Mouse (Mus musculus) kidney, postnatal 14 days (tissue): ENCODE measurements around the gene Kif1bp.
"Not testable (repeated sequence)": the region's sequence is repeated elsewhere in the genome, so short reads cannot be mapped to it uniquely, and the experiment has no call there.

Experiments used
- DNase-seq: peaks from one replicate; pipeline ENCODE4 v3.0.0; 2022; ENCODE audit warnings: mixed read lengths

Kif1bp gene

DNA sequence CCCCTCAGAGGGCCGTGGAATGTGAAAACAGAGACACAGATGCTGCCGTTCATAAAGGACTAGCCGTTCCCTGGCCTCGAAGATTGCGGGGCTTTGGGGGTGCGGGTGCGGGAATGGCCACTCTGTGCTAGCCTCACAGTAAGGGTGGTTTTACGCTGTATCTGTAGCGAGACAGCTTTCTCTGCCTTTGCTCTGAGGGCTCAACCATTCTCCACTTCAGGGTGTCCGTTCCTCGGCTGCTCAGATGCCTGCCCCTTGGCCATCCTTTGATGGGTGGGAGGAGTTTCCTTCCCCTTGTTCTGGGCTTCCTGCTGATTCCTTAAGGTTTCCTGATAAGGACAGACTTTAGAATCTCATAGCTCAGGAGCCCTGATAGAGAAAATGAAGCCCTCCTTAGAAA is 69.8 kb downstream of the Kif1bp start:
- DNase-seq, result peak; percentile 64

DNA sequence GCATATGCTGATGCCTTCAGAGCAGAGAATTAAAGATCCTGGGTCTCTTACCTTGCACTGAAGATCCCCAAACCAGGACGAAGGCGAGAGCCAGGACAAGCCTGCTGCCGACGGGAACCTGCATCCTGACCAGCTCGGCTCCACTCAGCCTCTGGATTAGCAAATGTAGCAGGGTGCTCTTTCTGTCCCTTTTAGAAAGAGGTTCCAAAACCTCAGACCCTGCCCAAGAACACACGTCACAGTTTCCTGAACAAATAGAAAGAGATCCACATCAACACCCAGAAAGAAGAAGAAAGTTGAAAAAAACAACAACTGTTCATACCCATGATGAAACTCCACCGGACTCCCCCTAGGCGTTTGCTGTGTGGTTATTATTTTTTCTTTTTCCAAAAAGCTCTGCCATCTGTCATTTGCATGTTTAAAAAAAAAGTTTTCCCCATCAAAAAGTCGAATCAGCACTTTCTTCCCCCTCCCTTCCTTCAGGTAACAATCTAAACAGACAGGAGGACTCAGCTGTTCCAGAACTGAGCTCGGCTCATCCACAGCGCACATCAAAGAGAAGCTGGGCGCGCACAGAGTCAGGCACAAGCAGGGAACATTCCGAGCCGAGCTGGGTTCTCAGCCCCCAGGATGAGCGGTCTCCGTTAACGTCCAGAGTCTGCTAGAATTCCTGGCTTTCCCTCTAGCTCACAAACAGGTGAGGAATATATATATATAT is 70.5 kb downstream of the Kif1bp start:
- DNase-seq, result peak; percentile 73

DNA sequence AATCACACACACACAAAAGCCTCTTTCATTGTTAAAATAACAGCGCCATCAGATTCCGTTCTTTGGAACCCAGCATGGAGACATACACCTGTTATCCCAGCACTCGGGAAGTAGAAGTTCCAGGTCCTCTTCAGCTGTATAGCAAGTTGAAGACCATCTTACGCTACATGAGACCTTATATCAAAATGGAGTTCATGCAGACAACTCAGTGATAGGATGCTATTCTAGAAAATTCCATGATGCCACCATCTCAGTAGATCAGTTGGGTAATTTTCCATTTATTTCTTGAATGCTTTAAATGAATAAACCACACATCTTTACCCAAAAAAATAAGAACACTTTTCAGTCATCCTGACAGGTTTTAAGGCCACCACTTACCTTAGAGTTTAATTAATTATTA is 71.2 kb downstream of the Kif1bp start:
- no peak for DNase-seq

DNA sequence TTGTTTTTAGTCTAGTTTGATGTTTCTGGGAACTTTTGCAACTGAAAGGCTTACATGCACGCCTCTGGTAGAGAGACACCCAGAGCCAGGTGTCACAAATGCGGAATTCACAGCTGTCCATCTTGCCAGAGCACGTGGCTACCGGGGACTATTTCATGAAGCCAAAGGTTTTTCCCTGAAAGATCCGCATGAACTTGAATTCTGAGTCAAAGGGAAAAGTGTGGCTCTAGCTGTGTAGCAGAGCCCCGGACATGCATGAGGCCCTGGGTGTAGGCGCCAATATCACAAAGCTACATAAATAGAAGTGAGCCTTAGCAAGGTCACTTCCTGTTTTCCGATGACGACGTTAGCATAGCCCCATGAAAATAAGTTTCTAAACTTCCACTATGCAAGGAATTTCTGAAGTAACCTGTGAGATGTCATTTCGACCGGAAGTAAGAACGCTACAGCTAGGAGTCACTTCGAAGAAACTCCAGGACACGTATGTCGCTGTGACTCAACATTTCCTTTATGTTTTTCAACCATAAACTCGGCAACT is 72.2 kb downstream of the Kif1bp start:
- no peak for DNase-seq

- DNase-seq, result no peak
Measured at GRCm38 (mm10) chr10:62505224-62505983, 72.9 kb downstream of the Kif1bp start.

DNA sequence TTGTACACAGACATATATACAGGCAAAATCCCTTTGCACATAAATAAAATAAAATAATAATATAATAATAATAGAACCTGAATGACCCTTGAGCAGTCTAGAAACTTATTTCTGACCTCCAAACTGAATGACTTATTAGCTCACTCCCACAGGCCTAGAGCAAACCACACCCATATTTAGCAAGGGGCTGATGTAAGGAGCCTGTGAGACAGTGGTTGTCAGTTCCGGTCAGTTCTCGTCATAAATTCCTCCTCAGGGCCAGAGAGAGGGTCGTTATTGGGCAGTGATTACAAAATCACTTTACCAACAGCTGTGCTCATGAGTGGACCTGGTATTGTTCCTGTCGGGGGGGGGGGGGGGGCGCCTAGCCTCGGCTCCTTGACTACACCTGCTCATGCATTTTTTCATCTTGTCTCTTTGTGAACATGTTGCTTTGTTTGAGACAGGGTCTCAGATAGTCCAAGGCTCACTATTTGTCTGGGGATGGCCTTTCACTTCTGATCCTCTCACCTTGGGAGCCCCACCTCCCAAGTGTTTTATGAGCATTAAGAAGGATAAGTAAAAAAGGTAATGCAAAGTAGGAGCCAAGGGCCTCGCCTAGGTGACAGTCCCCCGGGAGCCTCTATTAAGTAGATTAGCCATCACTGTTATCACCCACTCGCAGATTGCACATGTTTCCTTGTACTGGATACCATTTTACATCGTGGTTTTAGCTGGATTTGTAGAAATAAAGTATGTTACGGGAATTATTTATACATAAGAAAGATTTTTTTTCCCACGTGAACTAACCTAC is 74.2 kb downstream of the Kif1bp start:
- no peak for DNase-seq

DNA sequence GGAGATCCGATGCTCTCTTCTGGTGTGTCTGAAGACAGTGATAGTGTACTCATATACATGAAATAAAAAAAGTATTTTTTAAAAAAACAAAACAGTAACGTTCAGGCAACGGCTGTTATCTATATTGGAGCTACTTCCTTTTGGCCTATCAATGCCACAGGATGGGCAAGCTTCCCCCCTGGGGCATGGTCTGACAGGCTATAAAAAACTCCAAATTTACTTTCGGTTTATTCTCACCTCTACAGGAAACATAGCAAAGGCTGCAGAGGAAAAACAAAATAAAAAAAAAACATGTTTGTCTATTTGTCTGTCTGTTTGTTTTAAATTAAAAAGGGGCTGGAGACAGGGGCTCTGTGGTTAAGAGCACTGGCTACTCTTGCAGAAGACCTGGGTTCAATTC is 74.9 kb downstream of the Kif1bp start:
- peak; percentile 27 for DNase-seq

- DNase-seq, result no peak
Measured at GRCm38 (mm10) chr10:62501951-62502350, 76.3 kb downstream of the Kif1bp start.

DNA sequence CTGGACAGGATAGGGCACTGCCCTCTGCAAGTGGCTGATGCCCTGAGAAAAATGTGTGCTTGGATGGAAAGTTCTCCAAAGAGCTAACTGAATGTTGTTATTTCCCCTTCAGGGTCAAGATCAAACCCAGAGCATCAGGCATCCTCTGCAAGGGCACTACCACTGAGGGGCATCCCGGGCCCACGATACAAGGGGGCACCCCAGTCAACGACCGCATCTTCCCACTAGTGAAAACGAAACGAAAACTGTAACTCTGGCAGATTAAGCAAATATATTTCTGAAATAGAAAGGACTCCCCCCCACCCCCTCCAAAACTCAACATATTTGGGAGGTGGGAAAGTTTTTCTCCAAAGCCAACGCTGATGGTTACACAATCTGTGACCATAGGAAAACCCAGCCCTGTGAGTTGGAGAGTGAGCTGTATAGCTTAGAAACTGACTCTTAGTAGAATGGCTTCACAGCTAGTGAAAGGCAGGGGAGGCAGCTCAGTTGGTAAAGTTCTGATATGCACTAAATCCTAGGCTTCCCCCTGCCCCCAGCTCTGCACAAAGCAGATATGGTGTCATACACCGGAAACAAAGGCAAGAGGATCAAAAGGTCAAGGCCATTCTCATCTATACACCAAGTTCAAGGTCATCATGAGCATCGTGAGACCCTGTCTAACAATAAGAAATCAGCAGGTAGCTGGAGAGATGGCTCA is 77.2 kb downstream of the Kif1bp start:
- no peak for DNase-seq

DNA sequence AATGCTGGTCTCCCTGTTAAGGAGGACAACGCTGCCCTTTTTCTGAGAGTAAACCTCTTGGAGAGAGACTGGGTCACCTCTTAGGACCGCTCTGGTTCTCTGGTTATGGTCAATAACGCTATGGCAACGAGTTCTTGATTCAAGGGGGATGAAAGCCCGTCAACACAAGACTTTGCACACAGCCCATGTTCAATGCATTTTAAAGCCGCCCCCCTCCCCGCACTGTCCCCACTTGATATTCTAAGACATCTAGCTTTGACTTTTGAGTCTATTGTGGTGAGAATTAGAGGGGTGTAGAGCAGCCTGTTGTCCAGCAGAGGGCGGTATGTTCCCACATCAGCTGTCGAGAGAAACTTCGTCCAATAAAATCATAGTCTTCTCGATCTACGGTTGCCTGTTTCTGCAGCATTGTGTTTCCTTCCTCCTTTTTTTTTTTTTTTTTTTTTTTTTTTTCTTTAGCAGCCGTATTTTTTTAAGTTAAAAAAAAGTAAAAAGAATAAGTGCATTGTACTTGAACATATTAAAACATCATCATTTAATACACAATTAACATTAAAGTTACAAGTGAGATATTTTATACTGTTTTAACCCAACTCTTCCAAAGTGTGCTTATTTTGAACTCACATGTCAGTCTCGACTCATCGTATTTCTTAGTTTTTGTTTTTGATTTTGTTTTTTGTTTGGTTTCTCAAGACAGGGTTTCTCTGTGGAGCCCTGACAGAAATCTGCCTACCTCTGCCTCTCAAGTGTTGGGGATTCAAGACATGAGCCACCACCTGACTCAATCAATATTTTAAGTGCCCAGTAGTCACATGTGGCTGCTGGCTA is 78.0 kb downstream of the Kif1bp start:
- peak; percentile 67 for DNase-seq

DNA sequence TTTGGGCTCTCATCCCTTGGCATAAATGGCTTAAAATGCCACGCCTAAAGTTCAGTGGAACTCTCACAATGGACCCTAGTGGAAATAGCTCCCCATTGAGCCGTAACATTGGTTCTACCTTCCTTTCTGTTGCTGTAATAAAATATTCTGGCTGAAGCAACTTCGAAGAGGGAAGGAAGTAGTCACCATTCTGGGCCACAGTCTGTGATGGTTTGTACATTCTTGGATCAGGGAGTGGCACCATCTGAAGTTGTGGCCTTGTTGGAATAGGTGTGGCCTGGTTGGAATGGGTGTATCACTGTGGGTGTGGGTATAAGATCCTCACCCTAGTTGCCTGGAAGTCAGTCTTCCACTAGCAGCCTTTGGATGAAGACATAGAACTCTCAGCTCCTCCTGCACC is 86.6 kb downstream of the Kif1bp start:
- DNase-seq, result not testable (repeated sequence)
